Mouse (Mus musculus): ENCODE measurements around the gene Srsf10. TPM values are rescaled to one million over a fixed set of nuclear protein-coding genes. Genes with fewer than 3 reads are reported as not detected.

Srsf10 gene
- total RNA-seq, 2 experiments from 2014 or later = 73.8 to 80.5 TPM

Other genes with a start within 250 kb of the Srsf10 start
- gene Ifnlr1, start 169.5 kb upstream of the Srsf10 start, total RNA-seq (2021) = 1 to 10 TPM; 2.3 to 3.2 TPM
- gene Il22ra1, start 127.6 kb upstream of the Srsf10 start, total RNA-seq (2021) = under 1 TPM; 0.20 to 0.24 TPM
- gene Myom3, start 96.0 kb upstream of the Srsf10 start, total RNA-seq (2021) = 1 to 10 TPM in 1 of 2 experiments, under 1 TPM in 1; 0.76 to 1.1 TPM
- gene Pnrc2, start 18.1 kb downstream of the Srsf10 start, total RNA-seq (2021) = 10 to 100 TPM; 81.7 to 88.6 TPM
- under 1 TPM; 0.68 to 0.74 TPM for gene Cnr2, start 39.6 kb downstream of the Srsf10 start, total RNA-seq (2021)
- gene Fuca1, start 65.0 kb downstream of the Srsf10 start, total RNA-seq (2021) = 10 to 100 TPM; 42.4 to 45.9 TPM
- 10 to 100 TPM; 52.2 to 59.8 TPM for gene Hmgcl, start 90.7 kb downstream of the Srsf10 start, total RNA-seq (2021)
- 1 to 10 TPM; 7.6 to 9.8 TPM for gene Gale, start 108.0 kb downstream of the Srsf10 start, total RNA-seq (2021)
- 10 to 100 TPM; 46.3 to 46.9 TPM for gene Lypla2, start 116.9 kb downstream of the Srsf10 start, total RNA-seq (2021)
- gene Pithd1, start 131.5 kb downstream of the Srsf10 start, total RNA-seq (2021) = 10 to 100 TPM; 17.1 to 18.3 TPM
- 10 to 100 TPM; 38.4 to 38.5 TPM for gene Eloa, start 166.0 kb downstream of the Srsf10 start, total RNA-seq (2021)
- 100 to 1,000 TPM; 395 to 405 TPM for gene Rpl11, start 197.7 kb downstream of the Srsf10 start, total RNA-seq (2021)

Data from heart, postnatal 4 days (tissue).